Mouse (Mus musculus): Measurements from ENCODE around the gene Vps37b. TPM values are rescaled to one million over a fixed set of nuclear protein-coding genes. Genes with fewer than 3 reads are reported as not detected.
A peak's percentile ranks its signal among the peaks of the same experiment; 100 is the strongest.

Gene Vps37b
- polyA plus RNA-seq, 1 experiment, result 41.7 TPM

DNA sequence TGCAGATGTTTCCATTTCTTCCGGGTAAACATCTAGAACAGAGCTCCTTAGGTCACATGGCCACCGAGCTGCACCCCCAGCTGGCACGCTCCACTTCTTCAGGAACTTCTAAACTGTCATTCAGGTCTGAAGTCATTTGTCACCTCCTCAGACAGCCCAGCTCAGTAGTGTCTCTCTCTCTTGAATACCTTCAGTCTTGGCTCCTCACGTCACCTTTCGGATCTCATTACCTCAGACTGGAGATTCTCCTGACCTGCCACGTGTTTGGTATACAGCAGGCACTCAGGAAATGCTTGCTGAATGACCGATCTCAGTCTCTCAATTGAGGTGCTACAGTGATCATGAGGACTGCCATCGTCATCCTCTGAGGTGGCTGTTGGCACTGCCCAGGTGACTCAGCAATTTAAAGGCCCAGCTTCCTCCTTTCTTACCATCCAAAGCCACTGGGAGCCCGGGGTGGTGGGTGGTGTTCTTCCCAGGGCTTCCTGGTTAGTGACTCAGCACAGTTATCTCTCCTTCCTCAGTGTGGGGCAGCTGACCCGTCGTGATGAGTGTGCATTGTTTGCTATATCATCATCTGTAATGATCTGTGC lies 19.9 kb upstream of the Vps37b start:
- no peak overlapping the region for H3K27ac ChIP-seq (ENCODE audit: insufficient read depth, low read length)
- TF ChIP-seq CTCF (IDR thresholded peaks at IDR 0.05; ENCODE audit: borderline replicate concordance, insufficient read depth, low read depth, low read length), result no peak
- no peak for TF ChIP-seq POLR2A (IDR thresholded peaks at IDR 0.05; ENCODE audit: borderline replicate concordance, insufficient read depth, low read length)
- no peak overlapping the region for H3K4me3 ChIP-seq (replicated peaks; ENCODE audit: insufficient read depth, low read depth, low read length)
- no peaks in the 10 kb centered on the region for H3K27me3 ChIP-seq (ENCODE audit: control insufficient read depth, insufficient read depth, low read length)
- no peaks in the 10 kb centered on the region; the same call in 1 of the 2 replicates for H3K4me1 ChIP-seq (ENCODE audit: control insufficient read depth, insufficient read depth, low read length)
- WGBS, result 77% methylated on average over 11 of the region's 11 CpGs
- DNase-seq, result no peak

DNA sequence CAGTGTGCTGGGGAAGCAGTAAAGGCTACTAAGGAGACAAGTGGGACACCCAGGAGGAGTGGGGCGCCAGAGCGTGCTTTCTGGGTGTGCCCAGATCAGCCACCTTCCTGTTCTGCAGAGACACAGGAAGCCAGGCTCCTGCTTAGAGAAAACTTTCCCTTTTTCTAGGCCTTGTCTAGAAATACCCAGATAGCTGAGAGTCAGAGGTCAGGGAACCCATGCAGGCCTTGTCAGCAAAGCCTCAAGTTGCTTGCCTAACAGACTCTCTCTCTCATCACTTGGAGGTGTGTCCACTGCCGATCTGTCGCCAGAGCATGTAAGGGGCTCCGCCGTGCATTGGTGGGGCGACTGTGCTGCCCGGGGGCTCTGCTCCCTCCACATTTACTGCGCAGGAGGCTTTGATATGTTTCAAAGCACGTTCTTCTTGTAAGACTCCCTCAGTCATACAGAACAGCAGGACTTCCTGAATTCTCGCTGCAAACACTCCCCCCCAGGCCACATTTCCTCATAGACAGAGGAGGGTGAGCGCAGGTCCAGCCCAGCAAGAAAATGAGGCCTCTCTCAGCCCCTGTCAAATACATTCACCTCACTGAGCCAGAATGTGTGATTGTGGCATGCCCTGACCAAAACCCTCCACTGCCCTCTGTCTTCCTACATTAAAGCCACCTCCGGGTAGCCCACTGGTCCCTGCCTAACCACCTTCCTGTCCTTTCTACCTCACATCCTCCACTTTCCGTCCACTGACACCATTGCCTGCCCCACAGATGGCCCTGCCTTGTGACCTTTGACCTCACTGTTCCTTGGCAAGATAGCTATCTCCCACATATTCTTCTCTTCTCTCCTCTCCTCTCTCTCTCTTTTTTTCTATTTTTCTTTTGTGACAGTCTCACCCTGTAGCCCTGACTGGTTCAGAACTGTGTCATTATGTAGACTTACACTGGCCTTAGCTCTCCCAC lies 18.3 kb upstream of the Vps37b start:
- Histone ChIP-seq H3K27me3 (ENCODE audit: control insufficient read depth, insufficient read depth, low read length) (no peaks in the 10 kb centered on the region), H3K4me1 (ENCODE audit: control insufficient read depth, insufficient read depth, low read length) (peaks cover 4% of the 10 kb centered on the region), H3K4me3 (replicated peaks; ENCODE audit: insufficient read depth, low read depth, low read length) (no peak overlapping the region), H3K27ac (ENCODE audit: insufficient read depth, low read length) (no peak overlapping the region)
- WGBS, result 60% methylated on average over 14 of the region's 14 CpGs
- DNase-seq, result no peak
- TF ChIP-seq POLR2A (IDR thresholded peaks at IDR 0.05; ENCODE audit: borderline replicate concordance, insufficient read depth, low read length), result no peak
- TF ChIP-seq CTCF (IDR thresholded peaks at IDR 0.05; ENCODE audit: borderline replicate concordance, insufficient read depth, low read depth, low read length), result peak; percentile 18; the same call in 1 of the 2 replicates

DNA sequence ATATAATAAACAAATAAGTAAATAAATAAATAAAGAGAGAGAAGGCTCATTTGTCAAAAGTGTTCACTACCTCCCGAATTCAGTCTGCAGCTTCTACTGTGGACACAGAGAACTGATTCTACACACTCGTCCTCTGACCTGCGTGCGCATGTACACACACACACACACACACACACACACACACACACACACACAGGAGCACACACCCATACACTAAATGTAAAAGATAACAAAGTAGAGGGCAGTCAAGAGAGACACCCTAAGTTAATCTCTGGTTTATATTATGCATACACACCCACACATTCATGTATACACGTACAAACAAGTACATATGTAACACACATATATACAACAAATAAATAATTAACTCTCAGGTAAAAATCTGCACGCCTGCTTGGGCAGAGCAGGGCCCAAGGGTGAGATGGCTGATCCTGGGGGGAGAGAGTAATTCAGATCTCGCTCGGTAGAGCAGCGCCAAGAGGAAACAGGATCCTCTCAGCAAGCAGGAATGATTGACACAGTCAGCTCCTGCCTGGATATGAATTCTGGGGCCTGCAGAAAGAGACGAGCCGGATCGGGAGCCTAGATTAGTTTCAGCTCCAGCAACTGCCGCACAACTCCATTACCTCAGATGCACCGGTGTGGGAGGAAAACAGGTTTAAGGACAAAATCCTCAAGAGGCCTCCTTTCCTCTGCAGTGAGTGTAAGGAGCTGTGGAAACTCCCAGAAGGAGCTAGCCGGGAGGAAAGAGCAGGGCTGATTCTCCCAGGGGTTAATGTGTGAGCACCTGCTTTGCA lies 17.4 kb upstream of the Vps37b start:
- no peak for DNase-seq
- no peak overlapping the region for H3K4me3 ChIP-seq (replicated peaks; ENCODE audit: insufficient read depth, low read depth, low read length)
- H3K27ac ChIP-seq (ENCODE audit: insufficient read depth, low read length), result no peak overlapping the region
- 72% methylated on average over 15 of the region's 15 CpGs for WGBS
- no peak for TF ChIP-seq POLR2A (IDR thresholded peaks at IDR 0.05; ENCODE audit: borderline replicate concordance, insufficient read depth, low read length)
- peaks cover 5% of the 10 kb centered on the region for H3K4me1 ChIP-seq (ENCODE audit: control insufficient read depth, insufficient read depth, low read length)
- no peaks in the 10 kb centered on the region for H3K27me3 ChIP-seq (ENCODE audit: control insufficient read depth, insufficient read depth, low read length)

DNA sequence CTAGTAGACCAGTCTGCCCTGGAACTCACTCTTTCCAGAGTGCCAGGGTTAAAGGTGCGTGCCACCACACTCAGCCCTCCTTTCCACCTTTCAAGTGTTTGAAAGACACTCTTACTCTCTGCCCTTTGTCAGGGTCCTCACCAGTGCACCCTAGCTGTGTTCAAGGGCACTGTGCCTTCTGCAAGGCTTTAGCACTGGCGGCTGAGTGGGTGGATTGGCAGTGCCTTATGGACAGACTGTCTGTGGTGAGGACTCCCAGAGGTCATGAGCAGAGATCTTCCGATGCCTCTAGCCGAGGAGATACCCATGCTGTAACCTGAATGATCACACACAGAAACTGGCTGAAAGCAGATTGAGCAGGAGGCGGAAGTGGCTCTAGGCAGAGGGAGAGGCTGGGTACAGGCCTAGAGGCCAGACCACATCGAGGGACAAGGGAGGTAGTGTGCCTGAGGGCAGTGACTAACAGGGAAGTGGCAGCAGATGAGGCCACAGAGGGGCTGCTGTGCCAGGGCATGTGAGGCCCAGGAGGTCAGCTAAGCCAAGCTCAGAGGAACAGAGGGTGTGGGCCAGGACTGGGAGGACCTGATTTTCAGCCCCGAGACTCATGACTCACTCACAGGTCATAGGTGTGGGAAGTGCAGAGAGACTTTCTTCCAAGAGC lies 14.8 kb upstream of the Vps37b start:
- no peak overlapping the region for H3K27ac ChIP-seq (ENCODE audit: insufficient read depth, low read length)
- no peak overlapping the region for H3K4me3 ChIP-seq (replicated peaks; ENCODE audit: insufficient read depth, low read depth, low read length)
- peak; percentile 22 to 26 for DNase-seq
- peaks cover 5% of the 10 kb centered on the region for H3K4me1 ChIP-seq (ENCODE audit: control insufficient read depth, insufficient read depth, low read length)
- no peaks in the 10 kb centered on the region for H3K27me3 ChIP-seq (ENCODE audit: control insufficient read depth, insufficient read depth, low read length)
- 39% methylated on average over 7 of the region's 7 CpGs for WGBS
- TF ChIP-seq CTCF (IDR thresholded peaks at IDR 0.05; ENCODE audit: borderline replicate concordance, insufficient read depth, low read depth, low read length) (no peak; the same call in 1 of the 2 replicates), POLR2A (IDR thresholded peaks at IDR 0.05; ENCODE audit: borderline replicate concordance, insufficient read depth, low read length) (no peak)

DNA sequence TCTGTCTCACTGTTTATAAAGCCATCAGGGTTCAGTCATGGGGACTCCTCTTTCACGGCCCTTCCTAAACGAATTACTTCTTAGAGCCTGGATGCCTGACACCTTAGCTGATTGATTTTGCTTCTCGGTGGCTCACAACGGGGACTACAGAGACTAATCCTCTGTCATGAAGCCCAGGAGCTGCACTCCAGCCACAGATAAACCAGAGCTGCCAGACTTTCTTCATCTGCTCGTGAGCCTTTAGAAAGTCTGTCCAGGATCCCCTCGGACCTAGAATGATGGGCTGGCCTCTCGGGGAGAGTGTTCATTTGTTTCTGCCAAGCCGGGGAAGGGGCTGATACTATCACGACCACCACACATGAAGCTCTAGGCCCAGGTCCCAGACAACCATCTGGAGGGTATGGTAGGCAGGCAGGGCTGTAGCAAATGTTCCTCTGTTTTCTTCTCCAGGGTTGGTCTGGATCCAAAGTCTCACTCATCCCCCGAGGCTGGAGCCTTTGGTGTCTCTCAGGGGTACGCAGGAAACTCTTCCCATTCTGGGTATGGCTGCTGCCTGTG lies 13.5 kb upstream of the Vps37b start:
- Histone ChIP-seq H3K27me3 (ENCODE audit: control insufficient read depth, insufficient read depth, low read length) (no peaks in the 10 kb centered on the region), H3K4me3 (replicated peaks; ENCODE audit: insufficient read depth, low read depth, low read length) (no peak overlapping the region), H3K27ac (ENCODE audit: insufficient read depth, low read length) (no peak overlapping the region), H3K4me1 (ENCODE audit: control insufficient read depth, insufficient read depth, low read length) (peaks cover 5% of the 10 kb centered on the region)
- no peak for TF ChIP-seq CTCF (IDR thresholded peaks at IDR 0.05; ENCODE audit: borderline replicate concordance, insufficient read depth, low read depth, low read length)
- no peak for TF ChIP-seq POLR2A (IDR thresholded peaks at IDR 0.05; ENCODE audit: borderline replicate concordance, insufficient read depth, low read length)
- 19% methylated on average over 11 of the region's 11 CpGs for WGBS
- DNase-seq, result peak; percentile 36 to 58

DNA sequence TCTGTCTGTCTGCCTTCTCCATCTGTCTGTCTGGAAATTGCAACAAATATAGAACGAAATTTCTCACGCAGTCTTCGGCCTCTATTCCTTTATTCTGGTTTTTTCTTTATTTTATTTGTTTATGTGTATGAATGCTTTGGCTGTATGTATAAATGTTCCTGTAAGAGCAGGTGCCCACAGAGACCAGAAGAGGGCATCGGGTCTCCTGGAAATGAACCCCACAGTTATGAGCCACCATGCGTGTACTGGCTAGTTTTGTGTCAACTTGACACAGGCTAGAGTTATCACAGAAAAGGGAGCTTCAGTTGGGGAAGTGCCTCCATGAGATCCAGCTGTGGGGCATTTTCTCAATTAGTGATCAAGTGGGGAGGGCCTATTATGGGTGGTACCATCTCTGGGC lies 11.9 kb upstream of the Vps37b start:
- no peak for TF ChIP-seq POLR2A (IDR thresholded peaks at IDR 0.05; ENCODE audit: borderline replicate concordance, insufficient read depth, low read length)
- TF ChIP-seq CTCF (IDR thresholded peaks at IDR 0.05; ENCODE audit: borderline replicate concordance, insufficient read depth, low read depth, low read length), result no peak
- H3K27me3 ChIP-seq (ENCODE audit: control insufficient read depth, insufficient read depth, low read length), result no peaks in the 10 kb centered on the region
- 63% methylated on average over 5 of the region's 5 CpGs for WGBS
- no peak for DNase-seq
- H3K4me1 ChIP-seq (ENCODE audit: control insufficient read depth, insufficient read depth, low read length), result peaks cover 5% of the 10 kb centered on the region
- no peak overlapping the region for H3K27ac ChIP-seq (ENCODE audit: insufficient read depth, low read length)
- no peak overlapping the region for H3K4me3 ChIP-seq (replicated peaks; ENCODE audit: insufficient read depth, low read depth, low read length)
